Mouse (Mus musculus) ES-Bruce4 (cell line): ENCODE data around the gene Ikzf5.

Source experiments
- CTCF ChIP-seq: IDR thresholded peaks from one replicate; pipeline ENCODE4 v1.8.1; 2011; ENCODE audit warnings: low read depth, low read length
- POLR2A ChIP-seq: IDR thresholded peaks from one replicate; pipeline ENCODE4 v1.8.1; 2011; ENCODE audit warnings: low read length; ENCODE audit not compliant: insufficient read depth

DNA sequence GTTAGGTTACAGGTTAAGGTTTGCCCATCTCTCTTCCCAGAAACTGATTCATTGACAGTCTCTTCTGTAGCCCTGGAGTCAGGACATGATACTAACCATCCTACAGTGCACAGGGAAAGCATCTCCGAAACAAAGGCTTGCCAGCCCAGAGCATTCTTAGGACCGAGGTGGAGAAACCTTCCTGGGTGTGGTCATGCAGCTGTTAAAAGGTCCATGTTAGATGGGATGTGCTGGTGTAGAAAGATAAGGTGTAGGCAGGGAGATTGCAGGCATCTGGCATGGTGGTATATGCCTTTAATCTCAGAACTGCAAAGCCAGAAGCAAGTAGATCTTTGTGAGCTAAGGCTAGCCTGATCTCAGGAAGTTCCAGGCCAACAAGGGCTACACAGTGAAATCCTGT, 14.6 kb upstream of the Ikzf5 start:
- no peak for TF ChIP-seq CTCF
- no peak for TF ChIP-seq POLR2A
